Comparison of ENCODE assay signal across 26 mouse cellular contexts in genomic region chr15:8031211-8031610, GRCm38 (mm10).
DNase-seq lines count a peak whose midpoint lies in the region; ATAC-seq and TF ChIP-seq lines count a peak whose summit lies in the region.
"Had no signal": no experiment of that assay in that cellular context is flagged by ENCODE, and none has a peak within 500 bp of the region (broad histone marks: within the 10 kb centered on the region; RNA-seq: fewer than 3 reads in every experiment).

No protein-coding gene starts in this region.

- no peak overlapping the region for H3K27ac ChIP-seq in forebrain, embryonic 16.5 days (ENCODE audit: low read length)
- no peak overlapping the region for H3K27ac ChIP-seq in forebrain, embryonic 10.5 days
- no peak overlapping the region; the same call in 1 of the 2 replicates for H3K27ac ChIP-seq in kidney, embryonic 15.5 days
- peak overlapping the region; percentile 52; the same call in 1 of the 2 replicates for H3K27ac ChIP-seq in layer of hippocampus, adult 2 months
- H3K27ac ChIP-seq: heart, adult 2 months; heart, embryonic 10.5 days; heart, embryonic 13.5 days; hindbrain, embryonic 14.5 days; hindbrain, postnatal 0 days had no signal

- H3K4me2 ChIP-seq in forebrain, embryonic 16.5 days (ENCODE audit: low read length), result no peak overlapping the region
- H3K4me2 ChIP-seq in kidney, embryonic 15.5 days, result no peak overlapping the region
- H3K4me2 ChIP-seq: heart, embryonic 13.5 days; hindbrain, embryonic 14.5 days had no signal

- H3K9me3 ChIP-seq in forebrain, embryonic 16.5 days (ENCODE audit: control insufficient read depth, low read length), result no peaks in the 10 kb centered on the region
- no peaks in the 10 kb centered on the region for H3K9me3 ChIP-seq in forebrain, embryonic 10.5 days
- H3K9me3 ChIP-seq in kidney, embryonic 15.5 days (replicated peaks), result no peaks in the 10 kb centered on the region
- H3K9me3 ChIP-seq: heart, embryonic 10.5 days; heart, embryonic 13.5 days had no signal

- H3K36me3 ChIP-seq in forebrain, embryonic 16.5 days (ENCODE audit: control insufficient read depth, insufficient read depth), result peaks cover 3% of the 10 kb centered on the region
- peaks cover 16% of the 10 kb centered on the region for H3K36me3 ChIP-seq in forebrain, embryonic 10.5 days (replicated peaks)
- peaks cover 10% of the 10 kb centered on the region; the same call in 1 of the 2 replicates for H3K36me3 ChIP-seq in kidney, embryonic 15.5 days

- TF ChIP-seq CTCF in layer of hippocampus, adult 2 months (conservative IDR thresholded peaks at IDR 0.05), result no peak

- peaks cover 5% of the 10 kb centered on the region; the same call in 1 of the 2 replicates for H3K4me1 ChIP-seq in forebrain, embryonic 16.5 days (replicated peaks; ENCODE audit: control insufficient read depth, insufficient read depth, low read length)
- H3K4me1 ChIP-seq in forebrain, embryonic 10.5 days, result no peaks in the 10 kb centered on the region
- H3K4me1 ChIP-seq in kidney, embryonic 15.5 days, result no peaks in the 10 kb centered on the region

- no peak overlapping the region for H3K9ac ChIP-seq in forebrain, embryonic 16.5 days (replicated peaks; ENCODE audit: low read depth, low read length)
- H3K9ac ChIP-seq in kidney, embryonic 15.5 days, result no peak overlapping the region
- H3K9ac ChIP-seq: heart, embryonic 13.5 days; hindbrain, embryonic 14.5 days had no signal

- DNase-seq in forebrain, embryonic 10.5 days (ENCODE audit: extremely low spot score, low spot score), result no peak
- no peak for DNase-seq in kidney, postnatal 10 days
- DNase-seq in layer of hippocampus, adult 2 months (ENCODE audit: low spot score in 2 of 2), result no peak
- DNase-seq in layer of hippocampus, adult 11-12 months (ENCODE audit: low spot score), result no peak
- DNase-seq in heart, adult 11 months, result no peak
- DNase-seq: adrenal gland, adult 8-10 months; adrenal gland, postnatal 25 days; cerebellum, adult 11-12 months; cerebellum, adult 8-10 months; cerebellum, postnatal 36 days; embryo, embryonic 11 days; gastrocnemius, postnatal 25 days; heart, adult 2 months; heart, postnatal 14 days; heart, postnatal 4 days had no signal

- H3K4me3 ChIP-seq in forebrain, embryonic 16.5 days (replicated peaks; ENCODE audit: low read length), result no peak overlapping the region
- H3K4me3 ChIP-seq in forebrain, embryonic 10.5 days, result no peak overlapping the region
- no peak overlapping the region for H3K4me3 ChIP-seq in kidney, embryonic 15.5 days (replicated peaks)
- no peak overlapping the region for H3K4me3 ChIP-seq in layer of hippocampus, adult 2 months
- H3K4me3 ChIP-seq: erythroblast, embryonic 14.5 days; heart, adult 2 months; heart, embryonic 10.5 days; heart, embryonic 13.5 days had no signal

- 86% methylated on average over 7 of the region's 7 CpGs for WGBS in forebrain, embryonic 16.5 days
- 87% methylated on average over 7 of the region's 7 CpGs for WGBS in forebrain, embryonic 10.5 days
- 61% methylated on average over 7 of the region's 7 CpGs for WGBS in kidney, embryonic 15.5 days

- H3K27me3 ChIP-seq in forebrain, embryonic 16.5 days (replicated peaks; ENCODE audit: control insufficient read depth, insufficient read depth, low read length), result no peaks in the 10 kb centered on the region
- no peaks in the 10 kb centered on the region for H3K27me3 ChIP-seq in forebrain, embryonic 10.5 days (ENCODE audit: poor library complexity, severe bottlenecking)
- no peaks in the 10 kb centered on the region for H3K27me3 ChIP-seq in kidney, embryonic 15.5 days
- H3K27me3 ChIP-seq: heart, embryonic 13.5 days had no signal

- ATAC-seq in forebrain, embryonic 16.5 days, result peak; percentile 51; the same call in 1 of the 2 replicates
- peak; percentile 89 for ATAC-seq in kidney, embryonic 15.5 days (replicated peaks; ENCODE audit: low FRiP score)
- ATAC-seq: activated CD4-positive, CD25-positive, alpha-beta regulatory T cell, adult 4 months; CD4-positive, CD25-positive, alpha-beta regulatory T cell, adult 4 months; hindbrain, postnatal 0 days; inflammation-experienced regulatory T-cells, adult 6 months; intestine, embryonic 16.5 days had no signal
